Mouse (Mus musculus) monocyte, adult 2 months (primary cell): ENCODE measurements around the gene Cmtm1.

Experiments used
- DNase-seq, 2 experiments: peaks; one replicate each; pipeline ENCODE4 v3.0.0; 2022; ENCODE audit warnings: low spot score in 2 of 2, low read depth in 1 of 2

Cmtm1 gene

DNA sequence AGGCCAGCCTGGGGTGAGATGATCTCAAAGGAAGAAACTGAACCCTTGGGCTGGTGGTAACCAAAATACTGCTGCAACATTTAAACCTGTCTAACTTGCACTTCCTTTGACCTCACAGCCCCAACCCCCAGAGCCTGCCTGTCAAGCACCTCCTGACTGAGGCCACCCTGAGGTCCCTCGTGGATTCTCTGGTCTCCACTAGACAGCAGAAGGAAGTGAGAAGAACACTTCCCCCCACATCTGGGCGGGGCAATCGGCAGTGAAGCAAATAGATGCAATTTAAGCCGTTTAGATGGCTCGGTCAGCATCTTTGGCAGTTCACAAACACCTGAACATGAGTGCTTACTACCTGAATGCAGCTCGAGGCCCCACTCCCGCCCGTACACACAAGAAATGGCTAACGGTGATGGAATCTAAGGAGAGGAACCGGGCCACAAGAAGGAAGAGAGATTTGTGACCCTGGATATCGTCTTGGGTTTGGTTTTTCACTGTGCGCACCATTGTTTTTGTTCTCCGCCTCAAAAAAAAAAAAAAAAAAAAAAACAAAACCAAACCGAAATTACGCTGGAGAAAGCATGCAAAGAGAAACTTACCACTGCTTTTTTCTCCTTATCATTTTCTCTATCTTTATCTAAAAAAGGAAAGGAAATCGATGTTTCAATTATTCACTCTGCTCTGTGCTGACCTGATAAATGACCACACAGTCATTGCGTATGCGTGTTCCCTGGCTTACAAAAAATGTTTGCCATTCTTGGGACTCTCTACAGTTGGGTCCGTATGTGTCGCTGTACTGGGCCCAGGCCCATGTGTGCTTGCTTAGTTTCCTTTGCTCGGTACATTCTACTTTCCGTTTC lies 62.7 kb downstream of the Cmtm1 start:
- peak; percentile 48 to 71 for DNase-seq

DNA sequence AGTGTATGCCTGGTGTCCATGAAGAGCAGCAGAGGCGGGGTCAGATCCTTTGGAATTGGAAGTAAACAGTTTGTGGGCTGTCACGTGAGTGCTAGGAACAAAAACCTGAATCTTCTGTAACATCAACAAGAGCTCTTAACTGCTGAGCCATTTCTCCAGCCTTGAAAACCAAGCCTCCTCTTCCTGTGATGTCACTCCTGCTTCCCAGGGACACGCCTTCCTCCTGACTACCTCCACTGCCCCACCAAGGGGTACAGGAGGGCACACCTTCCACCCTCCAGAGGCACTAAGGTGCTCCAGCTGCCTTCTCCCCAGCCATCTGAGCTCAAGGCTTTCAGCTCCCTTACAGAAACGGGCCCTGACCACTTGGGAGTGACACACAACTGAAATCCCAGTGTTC lies 63.3 kb downstream of the Cmtm1 start:
- DNase-seq, result no peak
